Mouse (Mus musculus) kidney, adult 2 months (tissue): ENCODE data around the gene Cep78.

ENCODE experiments used
- CTCF ChIP-seq: fragments of 200-500 bp; conservative IDR thresholded peaks from 2 replicates; pipeline ENCODE4 v1.5.1; 2011; ENCODE audit warnings: low read depth, mild to moderate bottlenecking, control low read depth, low read length, moderate library complexity, mixed read lengths; ENCODE audit not compliant: insufficient read depth, insufficient read length
- POLR2A ChIP-seq: fragments of 200-500 bp; IDR thresholded peaks from one replicate; pipeline ENCODE4 v1.6.1; 2011; ENCODE audit warnings: low read depth, low read length, control low read depth

DNA sequence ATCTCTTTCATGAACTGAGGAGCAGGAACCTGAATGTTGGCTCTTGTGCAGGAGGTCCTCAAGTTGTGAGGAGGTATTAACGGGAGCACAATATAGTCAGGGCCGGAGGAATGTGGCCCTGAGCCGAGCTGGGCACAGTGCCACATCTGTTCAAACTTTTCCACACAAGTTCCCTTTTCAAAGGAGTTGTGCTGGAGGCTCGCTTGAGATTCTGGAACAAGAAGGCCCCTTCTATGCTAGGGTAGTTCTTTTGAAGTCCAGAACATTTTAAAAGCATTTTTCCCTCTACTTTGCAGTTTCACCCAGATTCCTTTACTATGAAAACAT, 59.1 kb downstream of the Cep78 start:
- TF ChIP-seq CTCF (no peak), POLR2A (no peak)
